Mouse (Mus musculus): ENCODE measurements at regions not wholly inside any gene's neighbourhood (a gene's known extent, or its start where the extent isn't known, plus 50 kb on each side); places are given as distances from the start of the nearest gene placed in this dataset.

GRCm38 (mm10) chr14:71973016-71973415 lies 518.6 kb downstream of the Gm9195 start:
- H3K9me3 ChIP-seq (replicated peaks; ENCODE audit: control insufficient read depth, low read length): no peaks in the 10 kb centered on the region
- no peak overlapping the region for H3K4me2 ChIP-seq (ENCODE audit: low read depth, low read length)
- no peak overlapping the region for H3K27ac ChIP-seq (ENCODE audit: low read length)
- H3K9ac ChIP-seq (ENCODE audit: low read length): no peak overlapping the region
- ATAC-seq (ENCODE audit: insufficient read depth, low FRiP score): no peak
- no peak overlapping the region for H3K4me3 ChIP-seq (replicated peaks; ENCODE audit: low read length)
- H3K36me3 ChIP-seq (ENCODE audit: control insufficient read depth, insufficient read depth, low read length): no peaks in the 10 kb centered on the region
- 86% methylated on average over 4 of the region's 4 CpGs for WGBS
- H3K27me3 ChIP-seq (ENCODE audit: control insufficient read depth, insufficient read depth, low read length): no peaks in the 10 kb centered on the region
- H3K4me1 ChIP-seq (ENCODE audit: control insufficient read depth, insufficient read depth, low read length): no peaks in the 10 kb centered on the region

- H3K27me3 ChIP-seq (ENCODE audit: control insufficient read depth, insufficient read depth, low read length): no peaks in the 10 kb centered on the region
- WGBS: 90% methylated on average over 1 of the region's 1 CpGs
- ATAC-seq (ENCODE audit: insufficient read depth, low FRiP score): no peak
- no peaks in the 10 kb centered on the region for H3K9me3 ChIP-seq (replicated peaks; ENCODE audit: control insufficient read depth, low read length)
- no peaks in the 10 kb centered on the region for H3K4me1 ChIP-seq (ENCODE audit: control insufficient read depth, insufficient read depth, low read length)
- H3K9ac ChIP-seq (ENCODE audit: low read length): no peak overlapping the region
- no peak overlapping the region for H3K4me2 ChIP-seq (ENCODE audit: low read depth, low read length)
- H3K27ac ChIP-seq (ENCODE audit: low read length): no peak overlapping the region
- no peaks in the 10 kb centered on the region for H3K36me3 ChIP-seq (ENCODE audit: control insufficient read depth, insufficient read depth, low read length)
- no peak overlapping the region for H3K4me3 ChIP-seq (replicated peaks; ENCODE audit: low read length)
Measured at GRCm38 (mm10) chr14:71972521-71972920, 519.1 kb downstream of the Gm9195 start.

- Histone ChIP-seq H3K4me3 (replicated peaks; ENCODE audit: low read length) (no peak overlapping the region), H3K4me2 (ENCODE audit: low read depth, low read length) (no peak overlapping the region), H3K4me1 (ENCODE audit: control insufficient read depth, insufficient read depth, low read length) (no peaks in the 10 kb centered on the region), H3K9me3 (replicated peaks; ENCODE audit: control insufficient read depth, low read length) (no peaks in the 10 kb centered on the region), H3K27ac (ENCODE audit: low read length) (no peak overlapping the region), H3K36me3 (ENCODE audit: control insufficient read depth, insufficient read depth, low read length) (no peaks in the 10 kb centered on the region), H3K9ac (ENCODE audit: low read length) (no peak overlapping the region), H3K27me3 (ENCODE audit: control insufficient read depth, insufficient read depth, low read length) (no peaks in the 10 kb centered on the region)
- 57% methylated on average over 6 of the region's 6 CpGs for WGBS
- ATAC-seq (ENCODE audit: insufficient read depth, low FRiP score): no peak
Measured at GRCm38 (mm10) chr14:71967646-71968045, 524.0 kb downstream of the Gm9195 start.

- Histone ChIP-seq H3K4me2 (ENCODE audit: low read depth, low read length) (no peak overlapping the region), H3K36me3 (ENCODE audit: control insufficient read depth, insufficient read depth, low read length) (no peaks in the 10 kb centered on the region), H3K4me1 (ENCODE audit: control insufficient read depth, insufficient read depth, low read length) (no peaks in the 10 kb centered on the region), H3K27me3 (ENCODE audit: control insufficient read depth, insufficient read depth, low read length) (no peaks in the 10 kb centered on the region), H3K9ac (ENCODE audit: low read length) (no peak overlapping the region), H3K4me3 (replicated peaks; ENCODE audit: low read length) (no peak overlapping the region), H3K9me3 (replicated peaks; ENCODE audit: control insufficient read depth, low read length) (no peaks in the 10 kb centered on the region), H3K27ac (ENCODE audit: low read length) (no peak overlapping the region)
- 3% methylated on average over 4 of the region's 4 CpGs for WGBS
- ATAC-seq (ENCODE audit: insufficient read depth, low FRiP score): no peak
Measured at GRCm38 (mm10) chr14:71963389-71964169, 528.1 kb downstream of the Gm9195 start.

- no peaks in the 10 kb centered on the region for H3K4me1 ChIP-seq (ENCODE audit: control insufficient read depth, insufficient read depth, low read length)
- 71% methylated on average over 2 of the region's 2 CpGs for WGBS
- no peaks in the 10 kb centered on the region for H3K27me3 ChIP-seq (ENCODE audit: control insufficient read depth, insufficient read depth, low read length)
- no peak overlapping the region for H3K4me2 ChIP-seq (ENCODE audit: low read depth, low read length)
- no peak for ATAC-seq (ENCODE audit: insufficient read depth, low FRiP score)
- H3K4me3 ChIP-seq (replicated peaks; ENCODE audit: low read length): no peak overlapping the region
- H3K9me3 ChIP-seq (replicated peaks; ENCODE audit: control insufficient read depth, low read length): no peaks in the 10 kb centered on the region
- no peak overlapping the region for H3K27ac ChIP-seq (ENCODE audit: low read length)
- H3K36me3 ChIP-seq (ENCODE audit: control insufficient read depth, insufficient read depth, low read length): no peaks in the 10 kb centered on the region
- no peak overlapping the region for H3K9ac ChIP-seq (ENCODE audit: low read length)
Measured at GRCm38 (mm10) chr14:71948701-71949100, 542.9 kb downstream of the Gm9195 start.

GRCm38 (mm10) chr14:71937157-71937485 lies 554.5 kb downstream of the Gm9195 start:
- H3K27ac ChIP-seq (ENCODE audit: low read length): no peak overlapping the region
- WGBS: 85% methylated on average over 2 of the region's 2 CpGs
- H3K9ac ChIP-seq (ENCODE audit: low read length): no peak overlapping the region
- ATAC-seq (ENCODE audit: insufficient read depth, low FRiP score): no peak
- H3K9me3 ChIP-seq (replicated peaks; ENCODE audit: control insufficient read depth, low read length): no peaks in the 10 kb centered on the region
- no peaks in the 10 kb centered on the region for H3K36me3 ChIP-seq (ENCODE audit: control insufficient read depth, insufficient read depth, low read length)
- H3K4me3 ChIP-seq (replicated peaks; ENCODE audit: low read length): no peak overlapping the region
- no peak overlapping the region for H3K4me2 ChIP-seq (ENCODE audit: low read depth, low read length)
- no peaks in the 10 kb centered on the region for H3K27me3 ChIP-seq (ENCODE audit: control insufficient read depth, insufficient read depth, low read length)
- no peaks in the 10 kb centered on the region for H3K4me1 ChIP-seq (ENCODE audit: control insufficient read depth, insufficient read depth, low read length)

GRCm38 (mm10) chr14:71936373-71937156 lies 555.1 kb downstream of the Gm9195 start:
- 59% methylated on average over 6 of the region's 6 CpGs for WGBS
- H3K4me2 ChIP-seq (ENCODE audit: low read depth, low read length): no peak overlapping the region
- no peak for ATAC-seq (ENCODE audit: insufficient read depth, low FRiP score)
- no peak overlapping the region for H3K4me3 ChIP-seq (replicated peaks; ENCODE audit: low read length)
- no peak overlapping the region for H3K9ac ChIP-seq (ENCODE audit: low read length)
- H3K27me3 ChIP-seq (ENCODE audit: control insufficient read depth, insufficient read depth, low read length): no peaks in the 10 kb centered on the region
- H3K36me3 ChIP-seq (ENCODE audit: control insufficient read depth, insufficient read depth, low read length): no peaks in the 10 kb centered on the region
- no peak overlapping the region for H3K27ac ChIP-seq (ENCODE audit: low read length)
- H3K9me3 ChIP-seq (replicated peaks; ENCODE audit: control insufficient read depth, low read length): no peaks in the 10 kb centered on the region
- H3K4me1 ChIP-seq (ENCODE audit: control insufficient read depth, insufficient read depth, low read length): no peaks in the 10 kb centered on the region

DNA sequence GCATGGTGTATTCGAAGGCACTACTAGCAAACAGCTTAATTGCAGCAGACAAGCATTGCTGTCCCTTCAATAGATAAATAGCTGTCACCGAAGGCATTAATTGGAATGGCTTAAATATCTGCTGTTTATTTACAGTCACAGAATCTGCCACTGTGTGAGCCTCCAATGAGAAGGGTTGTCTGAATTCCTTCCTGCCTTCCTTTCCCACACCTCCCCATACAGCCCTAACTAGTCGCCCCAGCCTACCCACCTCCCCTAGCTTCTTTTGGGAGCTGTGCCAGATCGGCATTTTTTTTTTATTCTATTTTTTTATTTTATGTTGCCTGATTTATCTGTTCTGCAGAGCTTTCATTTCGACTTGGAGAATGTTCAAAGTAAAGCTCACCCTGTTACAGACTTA lies 575.7 kb downstream of the Gm9195 start:
- Histone ChIP-seq H3K27me3 (ENCODE audit: control insufficient read depth, insufficient read depth, low read length) (no peaks in the 10 kb centered on the region), H3K36me3 (ENCODE audit: control insufficient read depth, insufficient read depth, low read length) (no peaks in the 10 kb centered on the region), H3K27ac (ENCODE audit: low read length) (no peak overlapping the region), H3K9me3 (replicated peaks; ENCODE audit: control insufficient read depth, low read length) (no peaks in the 10 kb centered on the region), H3K4me1 (ENCODE audit: control insufficient read depth, insufficient read depth, low read length) (no peaks in the 10 kb centered on the region), H3K4me3 (replicated peaks; ENCODE audit: low read length) (no peak overlapping the region), H3K9ac (ENCODE audit: low read length) (no peak overlapping the region), H3K4me2 (ENCODE audit: low read depth, low read length) (no peak overlapping the region)
- no peak for ATAC-seq (ENCODE audit: insufficient read depth, low FRiP score)
- 49% methylated on average over 5 of the region's 5 CpGs for WGBS

DNA sequence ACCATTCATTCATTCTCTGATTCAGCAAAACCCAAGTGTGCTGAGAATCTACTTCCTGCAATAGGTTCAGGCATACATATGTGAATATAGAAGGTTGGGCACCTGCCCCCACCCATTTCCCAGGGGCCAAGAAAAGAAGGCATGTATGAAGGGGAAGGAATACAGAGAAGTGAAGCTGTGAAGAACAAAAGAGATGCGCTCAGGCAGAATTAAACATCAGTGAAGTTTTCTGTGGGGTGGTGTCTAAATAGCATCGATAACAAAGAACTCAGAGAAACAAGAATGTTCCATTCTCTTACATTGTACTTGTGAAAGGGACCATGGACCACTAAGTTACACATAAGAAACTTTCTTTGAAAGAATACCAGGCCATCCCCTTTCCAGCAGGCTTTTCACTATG lies 580.7 kb downstream of the Gm9195 start:
- Histone ChIP-seq H3K27me3 (ENCODE audit: control insufficient read depth, insufficient read depth, low read length) (no peaks in the 10 kb centered on the region), H3K9ac (ENCODE audit: low read length) (no peak overlapping the region), H3K27ac (ENCODE audit: low read length) (no peak overlapping the region), H3K4me2 (ENCODE audit: low read depth, low read length) (no peak overlapping the region), H3K4me3 (replicated peaks; ENCODE audit: low read length) (no peak overlapping the region), H3K9me3 (replicated peaks; ENCODE audit: control insufficient read depth, low read length) (no peaks in the 10 kb centered on the region), H3K4me1 (ENCODE audit: control insufficient read depth, insufficient read depth, low read length) (no peaks in the 10 kb centered on the region), H3K36me3 (ENCODE audit: control insufficient read depth, insufficient read depth, low read length) (no peaks in the 10 kb centered on the region)
- 96% methylated on average over 2 of the region's 2 CpGs for WGBS
- no peak for ATAC-seq (ENCODE audit: insufficient read depth, low FRiP score)
